Mouse (Mus musculus): Measurements from ENCODE around the gene Cyb561d2. TPM values are rescaled to one million over a fixed set of nuclear protein-coding genes. Genes with fewer than 3 reads are reported as not detected.

Cyb561d2 gene
- 13.7 to 16.6 TPM (median 14.5 TPM) in 4 replicates for total RNA-seq (2023; ENCODE audit: inconsistent age)

GRCm38 (mm10) chr9:107541474-107542351 lies at the start of gene Cyb561d2, which contains the start of gene Nprl2:
Gene Cyb561d2, minus strand, starts transcription at chr9:107542193.
Gene Nprl2, plus strand, starts transcription at chr9:107542226.

GRCm38 (mm10) chr9:107586974-107587832 lies 45.2 kb upstream of the Cyb561d2 start, which contains the start of gene Ifrd2:
Gene Ifrd2, plus strand, starts transcription at chr9:107587642.

GRCm38 (mm10) chr9:107580501-107581317 lies 38.7 kb upstream of the Cyb561d2 start, which contains the start of gene Hyal3:
Gene Hyal3, plus strand, starts transcription at chr9:107580818.

GRCm38 (mm10) chr9:107578587-107578986 lies 36.6 kb upstream of the Cyb561d2 start, which contains the start of gene Naa80:
Gene Naa80, plus strand, starts transcription at chr9:107578887.

GRCm38 (mm10) chr9:107576357-107577107 lies 34.5 kb upstream of the Cyb561d2 start, which contains the start of gene Hyal1:
Gene Hyal1, plus strand, starts transcription at chr9:107576927.

GRCm38 (mm10) chr9:107567702-107568319 lies 25.8 kb upstream of the Cyb561d2 start, which contains the start of gene Hyal2:
Gene Hyal2, plus strand, starts transcription at chr9:107567945.

GRCm38 (mm10) chr9:107563029-107563581 lies 21.1 kb upstream of the Cyb561d2 start, which contains the start of gene Tusc2:
Gene Tusc2, plus strand, starts transcription at chr9:107563255.

GRCm38 (mm10) chr9:107551117-107551889 lies 9.3 kb upstream of the Cyb561d2 start, which contains the start of gene Rassf1:
Gene Rassf1, plus strand, starts transcription at chr9:107551555.

GRCm38 (mm10) chr9:107547026-107547425 lies 5.0 kb upstream of the Cyb561d2 start, which contains the start of gene Zmynd10:
Gene Zmynd10, plus strand, starts transcription at chr9:107547298.

GRCm38 (mm10) chr9:107533791-107534407 lies 8.1 kb downstream of the Cyb561d2 start, which contains the start of gene Tmem115:
Gene Tmem115, plus strand, starts transcription at chr9:107533945.

Other genes with a start within 250 kb of the Cyb561d2 start
- gene Cish, start 246.2 kb downstream of the Cyb561d2 start, total RNA-seq (2023; ENCODE audit: inconsistent age): 0.38 to 1.1 TPM (median 0.86 TPM) in 4 replicates
- 10.3 to 13.4 TPM (median 11.9 TPM) in 4 replicates for gene Hemk1, start 203.8 kb downstream of the Cyb561d2 start, total RNA-seq (2023; ENCODE audit: inconsistent age)
- 0.26 to 2.1 TPM (median 1.0 TPM) in 4 replicates for gene 6430571L13Rik, start 201.6 kb downstream of the Cyb561d2 start, total RNA-seq (2023; ENCODE audit: inconsistent age)
- 0.48 to 2.7 TPM (median 0.81 TPM) in 4 replicates for gene Cacna2d2, start 142.6 kb downstream of the Cyb561d2 start, total RNA-seq (2023; ENCODE audit: inconsistent age)
- 22.8 to 26.5 TPM (median 26.1 TPM) in 4 replicates for gene Tmem115, start 8.2 kb downstream of the Cyb561d2 start, total RNA-seq (2023; ENCODE audit: inconsistent age)
- gene Nprl2, start within 50 bp of the Cyb561d2 start, total RNA-seq (2023; ENCODE audit: inconsistent age): 23.5 to 29.7 TPM (median 25.9 TPM) in 4 replicates
- 0.54 to 1.1 TPM in 2 of 4 replicates, not detected in the others for gene Zmynd10, start 5.1 kb upstream of the Cyb561d2 start, total RNA-seq (2023; ENCODE audit: inconsistent age)
- 62.1 to 68.3 TPM (median 65.1 TPM) in 4 replicates for gene Rassf1, start 9.4 kb upstream of the Cyb561d2 start, total RNA-seq (2023; ENCODE audit: inconsistent age)
- gene Tusc2, start 21.1 kb upstream of the Cyb561d2 start, total RNA-seq (2023; ENCODE audit: inconsistent age): 22.7 to 26.0 TPM (median 23.6 TPM) in 4 replicates
- 2.3 to 8.2 TPM (median 3.1 TPM) in 4 replicates for gene Hyal2, start 25.8 kb upstream of the Cyb561d2 start, total RNA-seq (2023; ENCODE audit: inconsistent age)
- 2.9 to 5.6 TPM (median 4.3 TPM) in 4 replicates for gene Hyal1, start 34.7 kb upstream of the Cyb561d2 start, total RNA-seq (2023; ENCODE audit: inconsistent age)
- 9.9 to 12.6 TPM (median 10.4 TPM) in 4 replicates for gene Naa80, start 36.7 kb upstream of the Cyb561d2 start, total RNA-seq (2023; ENCODE audit: inconsistent age)
- 1.4 to 2.6 TPM (median 1.8 TPM) in 4 replicates for gene Hyal3, start 38.6 kb upstream of the Cyb561d2 start, total RNA-seq (2023; ENCODE audit: inconsistent age)
- 24.5 to 28.9 TPM (median 26.8 TPM) in 4 replicates for gene Ifrd2, start 45.4 kb upstream of the Cyb561d2 start, total RNA-seq (2023; ENCODE audit: inconsistent age)
- 0.64 to 2.6 TPM (median 1.4 TPM) in 4 replicates for gene Sema3b, start 67.0 kb upstream of the Cyb561d2 start, total RNA-seq (2023; ENCODE audit: inconsistent age)
- gene Gnai2, start 93.2 kb upstream of the Cyb561d2 start, total RNA-seq (2023; ENCODE audit: inconsistent age): 627 to 662 TPM (median 650 TPM) in 4 replicates
- not detected in 4 replicates for gene Slc38a3, start 127.3 kb upstream of the Cyb561d2 start, total RNA-seq (2023; ENCODE audit: inconsistent age)
- 0.51 to 3.0 TPM (median 1.1 TPM) in 3 of 4 replicates, not detected in the other for gene Gnat1, start 137.5 kb upstream of the Cyb561d2 start, total RNA-seq (2023; ENCODE audit: inconsistent age)
- gene Sema3f, start 168.3 kb upstream of the Cyb561d2 start, total RNA-seq (2023; ENCODE audit: inconsistent age): 1.2 TPM in 1 of 4 replicates, not detected in the others
- gene Rbm5, start 228.8 kb upstream of the Cyb561d2 start, total RNA-seq (2023; ENCODE audit: inconsistent age): 286 to 321 TPM (median 308 TPM) in 4 replicates